Mouse (Mus musculus): ENCODE data around the gene Vps13d. TPM values are rescaled to one million over a fixed set of nuclear protein-coding genes. Genes with fewer than 3 reads are reported as not detected.
A peak's percentile ranks its signal among the peaks of the same experiment; 100 is the strongest.

The Vps13d gene
- polyA plus RNA-seq, 1 experiment from 2014 or later: 8.9 TPM

- H3K4me2 ChIP-seq (ENCODE audit: low read length): no peak overlapping the region
- H3K27me3 ChIP-seq (ENCODE audit: control insufficient read depth, insufficient read depth, low read depth, low read length): no peaks in the 10 kb centered on the region
- H3K4me3 ChIP-seq (ENCODE audit: low read depth, low read length): no peak overlapping the region
- H3K36me3 ChIP-seq (ENCODE audit: control insufficient read depth, insufficient read depth, low read length): no peaks in the 10 kb centered on the region
- no peak for ATAC-seq
- H3K9me3 ChIP-seq (replicated peaks; ENCODE audit: control insufficient read depth, low read length, poor library complexity, severe bottlenecking): no peaks in the 10 kb centered on the region
- no peaks in the 10 kb centered on the region for H3K4me1 ChIP-seq (ENCODE audit: control insufficient read depth, insufficient read depth, low read length)
- 63% methylated on average over 4 of the region's 4 CpGs for WGBS
- H3K27ac ChIP-seq (ENCODE audit: low read length): no peak overlapping the region
- no peak overlapping the region for H3K9ac ChIP-seq (ENCODE audit: low read depth, low read length)
Observed at GRCm38 (mm10) chr4:144939847-144940411, 254.9 kb downstream of the Vps13d start.

GRCm38 (mm10) chr4:144936563-144937154, 258.1 kb downstream of the Vps13d start:
- Histone ChIP-seq H3K27me3 (ENCODE audit: control insufficient read depth, insufficient read depth, low read depth, low read length) (no peaks in the 10 kb centered on the region), H3K36me3 (ENCODE audit: control insufficient read depth, insufficient read depth, low read length) (no peaks in the 10 kb centered on the region), H3K27ac (ENCODE audit: low read length) (no peak overlapping the region), H3K4me2 (ENCODE audit: low read length) (no peak overlapping the region), H3K9ac (ENCODE audit: low read depth, low read length) (no peak overlapping the region), H3K9me3 (replicated peaks; ENCODE audit: control insufficient read depth, low read length, poor library complexity, severe bottlenecking) (no peaks in the 10 kb centered on the region), H3K4me1 (ENCODE audit: control insufficient read depth, insufficient read depth, low read length) (no peaks in the 10 kb centered on the region), H3K4me3 (ENCODE audit: low read depth, low read length) (no peak overlapping the region)
- ATAC-seq: peak; percentile 90
- WGBS: 79% methylated on average over 3 of the region's 3 CpGs

GRCm38 (mm10) chr4:144934501-144934900, 260.3 kb downstream of the Vps13d start:
- Histone ChIP-seq H3K4me1 (ENCODE audit: control insufficient read depth, insufficient read depth, low read length) (no peaks in the 10 kb centered on the region), H3K4me3 (ENCODE audit: low read depth, low read length) (no peak overlapping the region), H3K9ac (ENCODE audit: low read depth, low read length) (no peak overlapping the region), H3K27ac (ENCODE audit: low read length) (no peak overlapping the region), H3K9me3 (replicated peaks; ENCODE audit: control insufficient read depth, low read length, poor library complexity, severe bottlenecking) (no peaks in the 10 kb centered on the region), H3K36me3 (ENCODE audit: control insufficient read depth, insufficient read depth, low read length) (no peaks in the 10 kb centered on the region), H3K27me3 (ENCODE audit: control insufficient read depth, insufficient read depth, low read depth, low read length) (no peaks in the 10 kb centered on the region), H3K4me2 (ENCODE audit: low read length) (no peak overlapping the region)
- no peak for ATAC-seq
- 0% methylated on average over 1 of the region's 1 CpGs for WGBS

- Histone ChIP-seq H3K9ac (ENCODE audit: low read depth, low read length) (no peak overlapping the region), H3K27ac (ENCODE audit: low read length) (peak overlapping the region; percentile 54; the same call in 1 of the 2 replicates), H3K4me3 (ENCODE audit: low read depth, low read length) (no peak overlapping the region), H3K36me3 (ENCODE audit: control insufficient read depth, insufficient read depth, low read length) (no peaks in the 10 kb centered on the region), H3K4me2 (ENCODE audit: low read length) (no peak overlapping the region), H3K4me1 (ENCODE audit: control insufficient read depth, insufficient read depth, low read length) (no peaks in the 10 kb centered on the region), H3K27me3 (ENCODE audit: control insufficient read depth, insufficient read depth, low read depth, low read length) (no peaks in the 10 kb centered on the region), H3K9me3 (replicated peaks; ENCODE audit: control insufficient read depth, low read length, poor library complexity, severe bottlenecking) (no peaks in the 10 kb centered on the region)
- WGBS: 89% methylated on average over 7 of the region's 7 CpGs
- no peak for ATAC-seq
Observed at GRCm38 (mm10) chr4:144931167-144931566, 263.6 kb downstream of the Vps13d start.

- Histone ChIP-seq H3K27ac (ENCODE audit: low read length) (peak overlapping the region; percentile 54), H3K9ac (ENCODE audit: low read depth, low read length) (no peak overlapping the region), H3K4me2 (ENCODE audit: low read length) (no peak overlapping the region), H3K9me3 (replicated peaks; ENCODE audit: control insufficient read depth, low read length, poor library complexity, severe bottlenecking) (no peaks in the 10 kb centered on the region), H3K27me3 (ENCODE audit: control insufficient read depth, insufficient read depth, low read depth, low read length) (no peaks in the 10 kb centered on the region), H3K36me3 (ENCODE audit: control insufficient read depth, insufficient read depth, low read length) (no peaks in the 10 kb centered on the region), H3K4me1 (ENCODE audit: control insufficient read depth, insufficient read depth, low read length) (no peaks in the 10 kb centered on the region), H3K4me3 (ENCODE audit: low read depth, low read length) (no peak overlapping the region)
- WGBS: 39% methylated on average over 10 of the region's 10 CpGs
- ATAC-seq: peak; percentile 83
Observed at GRCm38 (mm10) chr4:144930366-144930765, 264.4 kb downstream of the Vps13d start.

- Histone ChIP-seq H3K9me3 (replicated peaks; ENCODE audit: control insufficient read depth, low read length, poor library complexity, severe bottlenecking) (no peaks in the 10 kb centered on the region), H3K4me3 (ENCODE audit: low read depth, low read length) (no peak overlapping the region), H3K9ac (ENCODE audit: low read depth, low read length) (no peak overlapping the region), H3K27me3 (ENCODE audit: control insufficient read depth, insufficient read depth, low read depth, low read length) (no peaks in the 10 kb centered on the region), H3K4me2 (ENCODE audit: low read length) (no peak overlapping the region), H3K36me3 (ENCODE audit: control insufficient read depth, insufficient read depth, low read length) (no peaks in the 10 kb centered on the region), H3K4me1 (ENCODE audit: control insufficient read depth, insufficient read depth, low read length) (no peaks in the 10 kb centered on the region), H3K27ac (ENCODE audit: low read length) (peak overlapping the region; percentile 54)
- ATAC-seq: peak; percentile 89
- 81% methylated on average over 1 of the region's 1 CpGs for WGBS
Observed at GRCm38 (mm10) chr4:144929811-144930221, 265.0 kb downstream of the Vps13d start.

- Histone ChIP-seq H3K27me3 (ENCODE audit: control insufficient read depth, insufficient read depth, low read depth, low read length) (no peaks in the 10 kb centered on the region), H3K9ac (ENCODE audit: low read depth, low read length) (no peak overlapping the region), H3K4me3 (ENCODE audit: low read depth, low read length) (no peak overlapping the region), H3K27ac (ENCODE audit: low read length) (no peak overlapping the region), H3K9me3 (replicated peaks; ENCODE audit: control insufficient read depth, low read length, poor library complexity, severe bottlenecking) (no peaks in the 10 kb centered on the region), H3K4me1 (ENCODE audit: control insufficient read depth, insufficient read depth, low read length) (no peaks in the 10 kb centered on the region), H3K36me3 (ENCODE audit: control insufficient read depth, insufficient read depth, low read length) (no peaks in the 10 kb centered on the region), H3K4me2 (ENCODE audit: low read length) (no peak overlapping the region)
- no peak for ATAC-seq
- WGBS: 80% methylated on average over 5 of the region's 5 CpGs
Observed at GRCm38 (mm10) chr4:144928693-144929436, 265.9 kb downstream of the Vps13d start.
